Mouse (Mus musculus) midbrain, postnatal 0 days (tissue): ENCODE data around the gene Rsbn1. TPM values are rescaled to one million over a fixed set of nuclear protein-coding genes. Genes with fewer than 3 reads are reported as not detected.

ENCODE experiments used
- ATAC-seq: fragments of 200-750 bp; cut with Nextera tagmentation; 2 replicates; pipeline ENCODE4 v1.8.0; 2017; ENCODE audit warnings: moderate number of reproducible peaks, mild to moderate bottlenecking, moderate TSS enrichment, moderate library complexity; ENCODE audit not compliant: low FRiP score
- DNase-seq: peaks from one replicate; pipeline ENCODE4 v3.0.0-alpha.2; 2015; ENCODE audit warnings: low spot score
- H3K27ac ChIP-seq: fragments of 300-500 bp; sonication (generic); 2 replicates; pipeline ENCODE4 v1.5.1; 2014; ENCODE audit warnings: low read depth, mild to moderate bottlenecking, low read length, mixed read lengths
- H3K27me3 ChIP-seq: fragments of 300-500 bp; sonication (generic); 2 replicates; pipeline ENCODE4 v1.6.1; 2014; ENCODE audit warnings: low read length, control low read depth, mixed read lengths; ENCODE audit not compliant: insufficient read depth
- H3K36me3 ChIP-seq: fragments of 300-500 bp; sonication (generic); 2 replicates; pipeline ENCODE4 v1.6.1; 2014; ENCODE audit warnings: low read length, control low read depth, mixed read lengths; ENCODE audit not compliant: insufficient read depth
- H3K4me1 ChIP-seq: fragments of 300-500 bp; sonication (generic); 2 replicates; pipeline ENCODE4 v1.6.1; 2014; ENCODE audit warnings: mild to moderate bottlenecking, control low read depth, antibody characterized with exemption, low read length, mixed read lengths; ENCODE audit not compliant: insufficient read depth
- H3K4me2 ChIP-seq: fragments of 300-500 bp; sonication (generic); 2 replicates; pipeline ENCODE4 v1.6.1; 2014; ENCODE audit warnings: low read depth, mild to moderate bottlenecking, low read length, mixed read lengths; ENCODE audit not compliant: poor library complexity, severe bottlenecking
- H3K4me3 ChIP-seq: fragments of 300-500 bp; sonication (generic); 2 replicates; pipeline ENCODE4 v1.5.1; 2014; ENCODE audit warnings: low read depth, mild to moderate bottlenecking, low read length, moderate library complexity
- H3K9ac ChIP-seq: fragments of 300-500 bp; sonication (generic); replicated peaks from 2 replicates; pipeline ENCODE4 v1.6.1; 2014; ENCODE audit warnings: mild to moderate bottlenecking, low read length, moderate library complexity, mixed read lengths; ENCODE audit not compliant: poor library complexity, severe bottlenecking
- H3K9me3 ChIP-seq: fragments of 300-500 bp; sonication (generic); 2 replicates; pipeline ENCODE4 v1.6.1; 2016; ENCODE audit warnings: low read length, control low read depth
- CTCF ChIP-seq: IDR thresholded peaks from 2 replicates; pipeline ENCODE4 v1.5.1; 2016; ENCODE audit warnings: antibody characterized with exemption, mild to moderate bottlenecking
- WGBS: fragments of 180-500 bp; shearing (Covaris S2); extraction: QIAGEN DNeasy Blood & Tissue Kit; methylation state at CpG from one replicate; pipeline ENCODE4 v1.1.7; 2014; 5-methylcytosine and 5-hydroxymethylcytosine counted together
- polyA plus RNA-seq: library from polyadenylated mRNA; unstranded; fragments of >200 nt; fragmentation: Nextera tagmentation; extraction: Ambion mirVana; gene quantifications from 2 replicates; pipeline ENCODE4 v1.2.1, GENCODE M21; 2015
- total RNA-seq: library from RNA; depleted of rRNA; stranded (reverse); fragments of >200 nt; gene quantifications from 2 replicates; pipeline ENCODE4 v1.2.3, GENCODE M21; 2014

Rsbn1 gene
- total and polyA plus RNA-seq, 2 experiments from 2014 or later: 21.7 to 38.4 TPM

DNA sequence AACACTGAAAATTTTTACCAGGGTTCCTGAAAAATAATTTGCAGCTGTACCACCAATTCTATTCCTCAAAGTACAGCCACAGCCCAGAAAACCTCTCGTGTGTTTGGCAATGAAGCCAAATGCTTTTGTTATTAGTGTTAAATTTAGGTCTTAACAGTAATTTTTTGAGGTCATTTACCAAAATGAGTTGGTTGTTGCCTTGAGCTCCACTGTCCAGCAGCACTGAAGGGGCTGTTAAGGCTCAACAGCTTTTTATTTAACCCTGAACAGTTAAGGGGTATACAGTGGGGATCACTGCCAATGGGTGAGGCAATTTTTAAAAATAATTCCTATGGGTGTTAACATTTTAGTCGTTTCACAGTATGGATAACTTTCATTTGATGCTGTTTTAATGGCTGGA, 53.3 kb downstream of the Rsbn1 start:
- H3K36me3 ChIP-seq: 0 out of 2 replicates have a peak, but pooled peaks cover 2% of the 10 kb centered on the region
- H3K9me3 ChIP-seq: no peaks in the 10 kb centered on the region
- peak overlapping the region; percentile 96 for H3K27ac ChIP-seq
- H3K4me2 ChIP-seq: peak overlapping the region; percentile 77
- no peak for ATAC-seq
- no peak for DNase-seq
- H3K4me1 ChIP-seq: peaks cover 5% of the 10 kb centered on the region; the same call in 1 of the 2 replicates
- no peak for TF ChIP-seq CTCF
- H3K27me3 ChIP-seq: no peaks in the 10 kb centered on the region
- H3K9ac ChIP-seq: peak overlapping the region; percentile 72; the same call in 1 of the 2 replicates
- WGBS: 20% methylated on average over 2 of the region's 2 CpGs
- peak overlapping the region; percentile 76 for H3K4me3 ChIP-seq

DNA sequence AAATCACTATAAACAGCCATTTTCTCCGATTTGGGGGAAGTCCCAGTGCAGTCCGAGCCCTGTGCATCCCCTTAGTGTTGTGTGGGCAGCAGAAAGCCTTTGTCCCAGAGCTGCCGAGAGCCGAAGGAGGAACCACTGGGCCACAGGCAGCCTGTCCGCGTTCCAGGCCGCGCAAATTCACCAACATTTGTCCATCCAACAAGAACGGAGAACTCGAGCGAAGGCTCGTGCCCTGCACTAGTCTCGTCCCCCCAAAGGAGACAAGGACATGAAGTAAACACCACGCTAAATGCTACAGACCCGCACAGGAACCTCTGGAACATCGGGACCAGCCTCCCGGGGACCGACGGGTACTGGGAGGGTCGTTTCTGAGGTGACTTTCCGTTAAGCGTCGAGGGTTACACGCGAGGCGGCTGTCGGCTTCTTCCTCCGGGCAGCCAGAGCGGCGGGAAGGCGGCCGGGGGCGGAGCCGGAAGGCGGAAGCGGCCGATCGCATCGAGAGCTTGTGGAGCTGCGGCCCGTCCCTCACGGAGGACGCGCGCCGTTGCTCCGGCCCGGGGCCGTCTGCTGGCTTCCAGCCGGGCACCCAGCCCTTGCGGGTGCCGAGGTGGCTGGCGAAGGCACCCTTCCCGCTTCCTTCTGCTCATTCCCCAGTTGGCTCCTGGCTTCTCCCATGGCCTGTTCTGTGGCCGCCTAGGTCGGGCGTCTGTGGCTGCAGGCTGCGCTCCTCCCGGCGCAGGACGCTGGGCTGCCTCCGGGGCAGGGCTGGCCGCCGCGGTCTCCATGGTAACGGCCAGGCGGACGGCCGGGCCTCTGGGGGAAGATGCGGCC, 54.2 kb downstream of the Rsbn1 start, which contains the start of gene Phtf1:
Gene Phtf1, plus strand, starts transcription at position 250 of the 831 bp plus-strand sequence.
- WGBS: 1% methylated on average over 63 of the region's 70 CpGs
- peak within 1 kb of the TSS; percentile 77 for H3K4me2 ChIP-seq
- ATAC-seq (peak; percentile 94), DNase-seq (peak; percentile 84)
- H3K9me3 ChIP-seq: no peaks in the 10 kb centered on the region
- peak within 1 kb of the TSS; percentile 72 for H3K9ac ChIP-seq
- H3K4me3 ChIP-seq: peak within 1 kb of the TSS; percentile 76
- H3K27ac ChIP-seq: peak within 1 kb of the TSS; percentile 96
- no peaks in the 10 kb centered on the region for H3K27me3 ChIP-seq
- H3K36me3 ChIP-seq: no peaks in the 10 kb centered on the region; the same call in 1 of the 2 replicates
- peaks cover 5% of the 10 kb centered on the region; the same call in 1 of the 2 replicates for H3K4me1 ChIP-seq
- TF ChIP-seq CTCF: no peak

DNA sequence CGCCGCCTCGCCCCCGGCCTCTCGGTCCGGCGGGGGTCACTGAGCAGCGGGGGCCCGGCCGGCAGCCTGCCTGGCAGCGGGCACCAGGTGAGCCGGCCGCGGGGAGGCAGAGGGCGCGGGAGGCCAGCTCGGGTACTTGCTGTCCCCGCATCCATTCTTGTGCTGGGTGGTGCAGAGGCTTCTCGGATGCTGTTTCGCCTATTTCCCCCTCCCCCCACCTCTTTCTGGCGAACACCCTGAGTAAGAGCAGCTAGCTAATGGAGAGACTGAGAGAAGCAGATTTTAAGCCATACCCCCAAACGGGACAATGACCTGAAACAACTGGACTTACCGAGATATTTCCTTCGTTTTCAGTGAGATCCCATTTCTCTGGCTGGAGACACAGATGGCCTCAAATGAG, 54.8 kb downstream of the Rsbn1 start:
- DNase-seq (peak; percentile 60), ATAC-seq (peak; percentile 80)
- peaks cover 5% of the 10 kb centered on the region; the same call in 1 of the 2 replicates for H3K4me1 ChIP-seq
- peak overlapping the region; percentile 96 for H3K27ac ChIP-seq
- peak overlapping the region; percentile 76 for H3K4me3 ChIP-seq
- no peaks in the 10 kb centered on the region for H3K9me3 ChIP-seq
- H3K36me3 ChIP-seq: no peaks in the 10 kb centered on the region; the same call in 1 of the 2 replicates
- H3K27me3 ChIP-seq: no peaks in the 10 kb centered on the region
- TF ChIP-seq CTCF: no peak
- peak overlapping the region; percentile 77 for H3K4me2 ChIP-seq
- WGBS: under 1% methylated on average over 23 of the region's 24 CpGs
- H3K9ac ChIP-seq: peak overlapping the region; percentile 72

DNA sequence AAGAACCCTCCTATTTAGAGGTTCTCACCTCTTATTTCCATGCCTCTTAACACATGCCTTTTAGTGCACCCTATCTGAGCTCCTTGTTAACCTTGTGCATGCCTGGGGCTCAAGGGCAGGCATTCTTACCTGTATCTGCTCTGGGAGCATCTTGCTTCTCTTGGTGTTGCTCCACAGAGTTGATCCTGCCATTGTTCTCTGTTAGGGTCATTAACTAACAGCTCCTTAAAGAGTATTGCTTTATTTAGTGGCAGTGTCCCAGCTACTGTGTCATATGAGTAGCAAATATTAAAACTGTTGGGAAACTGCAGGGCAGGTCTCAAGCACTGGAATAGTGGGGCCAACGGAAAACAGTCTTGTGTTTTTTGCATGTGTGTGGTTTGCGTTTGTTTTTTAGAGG, 57.2 kb downstream of the Rsbn1 start:
- Histone ChIP-seq H3K4me3 (no peak overlapping the region), H3K4me2 (no peak overlapping the region), H3K27ac (no peak overlapping the region), H3K9ac (no peak overlapping the region), H3K9me3 (no peaks in the 10 kb centered on the region), H3K36me3 (no peaks in the 10 kb centered on the region; the same call in 1 of the 2 replicates), H3K4me1 (peaks cover 5% of the 10 kb centered on the region; the same call in 1 of the 2 replicates), H3K27me3 (no peaks in the 10 kb centered on the region)
- 97% methylated on average over 2 of the region's 2 CpGs for WGBS
- ATAC-seq (no peak), DNase-seq (no peak)
- TF ChIP-seq CTCF: no peak

DNA sequence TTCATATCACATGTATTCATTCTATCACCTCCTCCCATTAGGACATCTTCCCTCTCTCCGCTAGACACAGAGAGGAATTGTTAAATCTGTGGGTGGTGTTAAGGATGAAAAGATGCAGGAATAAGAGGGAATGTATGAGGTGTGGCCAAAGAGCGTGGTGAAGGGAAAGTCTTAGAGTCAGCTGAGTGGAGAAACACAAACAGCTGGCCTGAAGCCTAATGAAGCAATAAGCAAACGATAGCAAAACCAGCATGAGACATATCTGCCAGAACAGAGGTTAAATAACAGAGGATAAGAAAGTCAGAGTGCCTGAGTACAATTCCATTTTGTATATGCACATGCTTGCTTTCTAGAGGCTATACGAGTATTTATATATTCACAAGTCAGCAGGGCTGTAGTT, 70.6 kb downstream of the Rsbn1 start:
- H3K4me3 ChIP-seq: no peak overlapping the region
- TF ChIP-seq CTCF: no peak
- H3K36me3 ChIP-seq: peaks cover 36% of the 10 kb centered on the region
- H3K4me2 ChIP-seq: no peak overlapping the region
- WGBS: 77% methylated on average over 4 of the region's 4 CpGs
- no peak overlapping the region for H3K27ac ChIP-seq
- ATAC-seq (no peak), DNase-seq (no peak)
- no peak overlapping the region for H3K9ac ChIP-seq
- no peaks in the 10 kb centered on the region for H3K27me3 ChIP-seq
- H3K4me1 ChIP-seq: no peaks in the 10 kb centered on the region
- no peaks in the 10 kb centered on the region for H3K9me3 ChIP-seq

DNA sequence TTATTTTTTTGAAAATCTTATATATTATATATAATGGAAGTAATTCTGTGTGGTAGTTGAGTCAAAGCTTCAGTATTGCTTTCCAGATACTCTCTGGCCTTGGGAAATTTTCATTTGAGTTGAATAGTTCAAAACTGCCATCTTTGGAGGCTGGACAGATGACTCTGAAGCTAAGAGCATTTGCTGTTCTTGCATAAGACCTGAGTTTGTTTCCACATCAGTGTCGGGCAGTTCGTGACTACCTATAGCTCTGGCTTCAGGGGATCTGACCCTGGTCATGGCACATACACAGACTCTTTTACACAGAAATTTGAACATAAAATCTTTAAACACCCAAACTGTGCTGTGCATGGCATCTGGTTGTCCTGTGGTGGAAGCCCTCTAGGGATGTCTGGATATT, 71.3 kb downstream of the Rsbn1 start:
- no peaks in the 10 kb centered on the region for H3K4me1 ChIP-seq
- no peaks in the 10 kb centered on the region for H3K27me3 ChIP-seq
- no peak overlapping the region for H3K9ac ChIP-seq
- ATAC-seq: no peak
- no peak for DNase-seq
- no peak overlapping the region for H3K4me2 ChIP-seq
- no peak overlapping the region for H3K27ac ChIP-seq
- no peak overlapping the region for H3K4me3 ChIP-seq
- no peak for TF ChIP-seq CTCF
- no peaks in the 10 kb centered on the region for H3K9me3 ChIP-seq
- H3K36me3 ChIP-seq: peaks cover 42% of the 10 kb centered on the region
- WGBS: 96% methylated on average over 2 of the region's 2 CpGs
